15 mouse cellular contexts compared by ENCODE assay signal in the genomic region with DNA sequence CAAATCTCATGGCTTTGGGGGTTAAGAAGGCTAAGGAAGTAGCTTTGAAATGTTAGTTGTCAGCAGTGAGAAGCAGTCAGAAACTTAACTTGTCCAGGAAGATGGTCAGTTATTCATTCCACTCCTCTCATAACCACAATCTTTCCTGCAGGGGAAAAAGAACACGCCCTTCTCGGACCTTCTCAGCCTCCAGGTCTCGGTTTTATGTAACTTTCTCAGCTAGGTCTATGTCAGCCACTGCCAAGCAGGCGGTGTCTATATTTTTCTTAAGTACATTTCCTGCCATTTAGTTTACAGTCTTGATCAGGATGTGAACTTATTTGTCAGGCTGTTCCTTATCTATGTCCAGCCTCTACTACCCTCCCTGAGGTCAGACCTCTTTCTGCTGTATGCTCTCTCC.
"Had no signal": no experiment of that assay in that cellular context is flagged by ENCODE, and none has a peak within 500 bp of the region (broad histone marks: within the 10 kb centered on the region; RNA-seq: fewer than 3 reads in every experiment).

No protein-coding gene starts in this region.

- H3K27ac ChIP-seq: left cerebral cortex, adult 2 months; limb, embryonic 15.5 days; liver, embryonic 12.5 days; lung, embryonic 15.5 days; macrophage; midbrain, embryonic 15.5 days; neural tube, embryonic 13.5 days had no signal

- H3K4me1 ChIP-seq: liver, embryonic 12.5 days; megakaryocyte, embryonic 14.5 days; midbrain, embryonic 15.5 days; neural tube, embryonic 13.5 days had no signal

- DNase-seq: kidney, postnatal 25 days; retina, postnatal 1 day; right cerebral cortex, postnatal 4 days; spleen, adult 18-20 months; thymus, adult 18-20 months; thymus, postnatal 14 days had no signal

- H3K36me3 ChIP-seq: limb, embryonic 15.5 days; liver, embryonic 12.5 days; lung, embryonic 15.5 days; midbrain, embryonic 15.5 days; neural tube, embryonic 13.5 days had no signal

- H3K9ac ChIP-seq: limb, embryonic 15.5 days; liver, embryonic 12.5 days; lung, embryonic 15.5 days; midbrain, embryonic 15.5 days; neural tube, embryonic 13.5 days had no signal

- ATAC-seq: liver, embryonic 12.5 days; midbrain, embryonic 15.5 days had no signal

- H3K27me3 ChIP-seq: limb, embryonic 15.5 days; liver, embryonic 12.5 days; lung, embryonic 15.5 days; megakaryocyte, embryonic 14.5 days; midbrain, embryonic 15.5 days; neural tube, embryonic 13.5 days had no signal

- H3K4me2 ChIP-seq: limb, embryonic 15.5 days; liver, embryonic 12.5 days; lung, embryonic 15.5 days; midbrain, embryonic 11.5 days; midbrain, embryonic 15.5 days; neural tube, embryonic 13.5 days had no signal

- H3K9me3 ChIP-seq: limb, embryonic 15.5 days; liver, embryonic 12.5 days; lung, embryonic 15.5 days; megakaryocyte, embryonic 14.5 days; midbrain, embryonic 15.5 days; neural tube, embryonic 13.5 days had no signal

- H3K4me3 ChIP-seq: left cerebral cortex, adult 2 months; limb, embryonic 15.5 days; liver, embryonic 12.5 days; lung, embryonic 15.5 days; megakaryocyte, embryonic 14.5 days; midbrain, embryonic 15.5 days; neural tube, embryonic 13.5 days had no signal
